Mouse (Mus musculus) heart, embryonic 15.5 days (tissue): Measurements from ENCODE around the gene Stard8. TPM values are rescaled to one million over a fixed set of nuclear protein-coding genes. Genes with fewer than 3 reads are reported as not detected.

Source experiments
- ATAC-seq: fragments of 200-750 bp; cut with Nextera tagmentation; replicated peaks from 2 replicates; pipeline ENCODE4 v1.8.0; 2017; ENCODE audit warnings: low read depth, moderate TSS enrichment; ENCODE audit not compliant: insufficient number of reproducible peaks, insufficient read depth, low FRiP score
- H3K27ac ChIP-seq: fragments of 300-500 bp; sonication (generic); 2 replicates; pipeline ENCODE4 v1.5.1; 2015; ENCODE audit warnings: mild to moderate bottlenecking, inconsistent platforms
- H3K27me3 ChIP-seq: fragments of 300-500 bp; sonication (generic); 2 replicates; pipeline ENCODE4 v1.6.1; 2015; ENCODE audit warnings: inconsistent platforms
- H3K36me3 ChIP-seq: fragments of 300-500 bp; sonication (generic); 2 replicates; pipeline ENCODE4 v1.6.1; 2015; ENCODE audit warnings: mild to moderate bottlenecking, inconsistent platforms
- H3K4me1 ChIP-seq: fragments of 300-500 bp; sonication (generic); replicated peaks from 2 replicates; pipeline ENCODE4 v1.6.1; 2015; ENCODE audit warnings: inconsistent platforms
- H3K4me2 ChIP-seq: fragments of 300-500 bp; sonication (generic); 2 replicates; pipeline ENCODE4 v1.6.1; 2015; ENCODE audit warnings: inconsistent platforms, mild to moderate bottlenecking, moderate library complexity
- H3K4me3 ChIP-seq: fragments of 300-500 bp; sonication (generic); 2 replicates; pipeline ENCODE4 v1.5.1; 2015; ENCODE audit warnings: mild to moderate bottlenecking, inconsistent platforms
- H3K9ac ChIP-seq: fragments of 300-500 bp; sonication (generic); 2 replicates; pipeline ENCODE4 v1.6.1; 2015; ENCODE audit warnings: mild to moderate bottlenecking, inconsistent platforms
- H3K9me3 ChIP-seq: fragments of 300-500 bp; sonication (generic); replicated peaks from 2 replicates; pipeline ENCODE4 v1.6.1; 2016; ENCODE audit warnings: inconsistent platforms
- WGBS: fragments of 180-500 bp; shearing (Covaris S2); methylation state at CpG from one replicate; pipeline ENCODE4 v1.1.7; 2015; ENCODE audit warnings: mixed read lengths; 5-methylcytosine and 5-hydroxymethylcytosine counted together
- polyA plus RNA-seq: library from polyadenylated mRNA; unstranded; fragments of >200 nt; fragmentation: Nextera tagmentation; extraction: Ambion mirVana; gene quantifications from 2 replicates; pipeline ENCODE4 v1.2.1, GENCODE M21; 2015

Stard8 gene
- polyA plus RNA-seq, 1 experiment from 2014 or later: 14.4 TPM

- H3K9ac ChIP-seq: no peak overlapping the region
These were observed 43.5 kb downstream of the Stard8 start for GRCm38 (mm10) chrX:99046360-99047055.

GRCm38 (mm10) chrX:99048111-99048510 is 45.1 kb downstream of the Stard8 start:
- no peak overlapping the region for H3K4me2 ChIP-seq
- H3K27me3 ChIP-seq: peaks cover 4% of the 10 kb centered on the region; the same call in 1 of the 2 replicates
- no peaks in the 10 kb centered on the region for H3K9me3 ChIP-seq
- 41% methylated on average over 4 of the region's 4 CpGs for WGBS
- H3K36me3 ChIP-seq: no peaks in the 10 kb centered on the region
- H3K9ac ChIP-seq: no peak overlapping the region
- no peak overlapping the region for H3K4me3 ChIP-seq
- H3K4me1 ChIP-seq: peaks cover 50% of the 10 kb centered on the region
- H3K27ac ChIP-seq: no peak overlapping the region
- ATAC-seq: no peak

More at GRCm38 (mm10) chrX:99046360-99047055, 43.5 kb downstream of the Stard8 start:
- H3K36me3 ChIP-seq: no peaks in the 10 kb centered on the region
- H3K4me2 ChIP-seq: peak overlapping the region; percentile 34
- H3K4me1 ChIP-seq: peaks cover 38% of the 10 kb centered on the region
- no peak for ATAC-seq
- peak overlapping the region; percentile 77 for H3K27ac ChIP-seq
- no peak overlapping the region for H3K4me3 ChIP-seq
- peaks cover 4% of the 10 kb centered on the region; the same call in 1 of the 2 replicates for H3K27me3 ChIP-seq
- WGBS: 45% methylated on average over 5 of the region's 5 CpGs
- H3K9me3 ChIP-seq: no peaks in the 10 kb centered on the region

- no peak for ATAC-seq
- Histone ChIP-seq H3K27ac (peak overlapping the region; percentile 64), H3K36me3 (no peaks in the 10 kb centered on the region), H3K27me3 (peaks cover 4% of the 10 kb centered on the region; the same call in 1 of the 2 replicates), H3K4me1 (peaks cover 53% of the 10 kb centered on the region), H3K9me3 (no peaks in the 10 kb centered on the region), H3K4me2 (no peak overlapping the region), H3K4me3 (no peak overlapping the region), H3K9ac (no peak overlapping the region)
- WGBS: 43% methylated on average over 5 of the region's 5 CpGs
These were observed 46.2 kb downstream of the Stard8 start for GRCm38 (mm10) chrX:99049247-99049646.

- no peaks in the 10 kb centered on the region for H3K9me3 ChIP-seq
- H3K27me3 ChIP-seq: peaks cover 4% of the 10 kb centered on the region; the same call in 1 of the 2 replicates
- ATAC-seq: no peak
- H3K36me3 ChIP-seq: no peaks in the 10 kb centered on the region
- no peak overlapping the region for H3K9ac ChIP-seq
- no peak overlapping the region for H3K27ac ChIP-seq
- H3K4me3 ChIP-seq: no peak overlapping the region
- H3K4me1 ChIP-seq: peaks cover 57% of the 10 kb centered on the region
- 80% methylated on average over 10 of the region's 10 CpGs for WGBS
- H3K4me2 ChIP-seq: no peak overlapping the region
These were observed 47.9 kb downstream of the Stard8 start for GRCm38 (mm10) chrX:99050736-99051481.

GRCm38 (mm10) chrX:99052255-99052654 is 49.2 kb downstream of the Stard8 start:
- no peaks in the 10 kb centered on the region for H3K36me3 ChIP-seq
- peak overlapping the region; percentile 48; the same call in 1 of the 2 replicates for H3K27ac ChIP-seq
- peaks cover 4% of the 10 kb centered on the region; the same call in 1 of the 2 replicates for H3K27me3 ChIP-seq
- no peak overlapping the region for H3K4me3 ChIP-seq
- H3K4me2 ChIP-seq: no peak overlapping the region
- H3K9ac ChIP-seq: no peak overlapping the region
- H3K9me3 ChIP-seq: no peaks in the 10 kb centered on the region
- H3K4me1 ChIP-seq: peaks cover 48% of the 10 kb centered on the region
- WGBS: 65% methylated on average over 7 of the region's 7 CpGs
- no peak for ATAC-seq

GRCm38 (mm10) chrX:99054512-99054911 is 51.5 kb downstream of the Stard8 start:
- peak; percentile 76 for ATAC-seq
- no peak overlapping the region for H3K9ac ChIP-seq

GRCm38 (mm10) chrX:99057772-99058440 is 54.9 kb downstream of the Stard8 start:
- H3K4me2 ChIP-seq: no peak overlapping the region
- WGBS: 53% methylated on average over 6 of the region's 6 CpGs
- no peaks in the 10 kb centered on the region for H3K27me3 ChIP-seq
- no peak overlapping the region for H3K27ac ChIP-seq
- no peaks in the 10 kb centered on the region; the same call in 1 of the 2 replicates for H3K36me3 ChIP-seq
- H3K9ac ChIP-seq: no peak overlapping the region
- H3K4me1 ChIP-seq: peaks cover 25% of the 10 kb centered on the region
- no peaks in the 10 kb centered on the region for H3K9me3 ChIP-seq
- ATAC-seq: no peak
- no peak overlapping the region for H3K4me3 ChIP-seq

More at GRCm38 (mm10) chrX:99054512-99054911, 51.5 kb downstream of the Stard8 start:
- 50% methylated on average over 7 of the region's 7 CpGs for WGBS
- Histone ChIP-seq H3K27me3 (no peaks in the 10 kb centered on the region), H3K27ac (peak overlapping the region; percentile 87), H3K4me3 (no peak overlapping the region), H3K9me3 (no peaks in the 10 kb centered on the region), H3K4me2 (peak overlapping the region; percentile 21; the same call in 1 of the 2 replicates), H3K4me1 (peaks cover 42% of the 10 kb centered on the region), H3K36me3 (no peaks in the 10 kb centered on the region)

- Histone ChIP-seq H3K27ac (no peak overlapping the region), H3K27me3 (no peaks in the 10 kb centered on the region), H3K9ac (no peak overlapping the region), H3K4me2 (no peak overlapping the region), H3K4me3 (no peak overlapping the region), H3K4me1 (peaks cover 16% of the 10 kb centered on the region), H3K36me3 (no peaks in the 10 kb centered on the region; the same call in 1 of the 2 replicates), H3K9me3 (no peaks in the 10 kb centered on the region)
- 30% methylated on average over 4 of the region's 4 CpGs for WGBS
- 0 out of 2 replicates have a peak, but pooled peaks have one; percentile 7 for ATAC-seq
These were observed 56.1 kb downstream of the Stard8 start for GRCm38 (mm10) chrX:99059119-99059518.

- Histone ChIP-seq H3K27me3 (no peaks in the 10 kb centered on the region), H3K9me3 (no peaks in the 10 kb centered on the region), H3K27ac (no peak overlapping the region), H3K4me3 (no peak overlapping the region), H3K9ac (no peak overlapping the region), H3K4me1 (no peaks in the 10 kb centered on the region), H3K36me3 (peaks cover 9% of the 10 kb centered on the region; the same call in 1 of the 2 replicates), H3K4me2 (no peak overlapping the region)
- ATAC-seq: no peak
- 90% methylated on average over 9 of the region's 9 CpGs for WGBS
These were observed 62.5 kb downstream of the Stard8 start for GRCm38 (mm10) chrX:99065582-99065981.

- no peak overlapping the region for H3K4me2 ChIP-seq
- H3K9me3 ChIP-seq: no peaks in the 10 kb centered on the region
- H3K27ac ChIP-seq: no peak overlapping the region
- H3K27me3 ChIP-seq: no peaks in the 10 kb centered on the region
- H3K36me3 ChIP-seq: peaks cover 9% of the 10 kb centered on the region; the same call in 1 of the 2 replicates
- no peak overlapping the region for H3K4me3 ChIP-seq
- H3K9ac ChIP-seq: no peak overlapping the region
- ATAC-seq: no peak
- H3K4me1 ChIP-seq: no peaks in the 10 kb centered on the region
- 84% methylated on average over 9 of the region's 9 CpGs for WGBS
These were observed 63.5 kb downstream of the Stard8 start for GRCm38 (mm10) chrX:99066550-99066949.

GRCm38 (mm10) chrX:99067232-99067631 is 64.2 kb downstream of the Stard8 start:
- peaks cover 9% of the 10 kb centered on the region; the same call in 1 of the 2 replicates for H3K36me3 ChIP-seq

More at GRCm38 (mm10) chrX:99067232-99067631, 64.2 kb downstream of the Stard8 start:
- Histone ChIP-seq H3K4me1 (no peaks in the 10 kb centered on the region), H3K27ac (no peak overlapping the region), H3K9ac (no peak overlapping the region), H3K4me3 (no peak overlapping the region), H3K27me3 (no peaks in the 10 kb centered on the region), H3K9me3 (no peaks in the 10 kb centered on the region), H3K4me2 (no peak overlapping the region)
- no peak for ATAC-seq
- 67% methylated on average over 7 of the region's 7 CpGs for WGBS
